Mouse (Mus musculus) ovary, adult 10 weeks (tissue): ENCODE measurements around the gene Pdcd6. TPM values are rescaled to one million over a fixed set of nuclear protein-coding genes. Genes with fewer than 3 reads are reported as not detected.

Experiments used
- polyA plus RNA-seq: library from polyadenylated mRNA; stranded (reverse); fragments of 350-450 nt; fragmentation: Illumina TruSeq; extraction: RNeasy Lipid Tissue Mini Kit (QIAGEN cat#74804); gene quantifications from one replicate; pipeline ENCODE4 v1.2.3, GENCODE M21; 2014

Gene Pdcd6
- 108 TPM for polyA plus RNA-seq

DNA sequence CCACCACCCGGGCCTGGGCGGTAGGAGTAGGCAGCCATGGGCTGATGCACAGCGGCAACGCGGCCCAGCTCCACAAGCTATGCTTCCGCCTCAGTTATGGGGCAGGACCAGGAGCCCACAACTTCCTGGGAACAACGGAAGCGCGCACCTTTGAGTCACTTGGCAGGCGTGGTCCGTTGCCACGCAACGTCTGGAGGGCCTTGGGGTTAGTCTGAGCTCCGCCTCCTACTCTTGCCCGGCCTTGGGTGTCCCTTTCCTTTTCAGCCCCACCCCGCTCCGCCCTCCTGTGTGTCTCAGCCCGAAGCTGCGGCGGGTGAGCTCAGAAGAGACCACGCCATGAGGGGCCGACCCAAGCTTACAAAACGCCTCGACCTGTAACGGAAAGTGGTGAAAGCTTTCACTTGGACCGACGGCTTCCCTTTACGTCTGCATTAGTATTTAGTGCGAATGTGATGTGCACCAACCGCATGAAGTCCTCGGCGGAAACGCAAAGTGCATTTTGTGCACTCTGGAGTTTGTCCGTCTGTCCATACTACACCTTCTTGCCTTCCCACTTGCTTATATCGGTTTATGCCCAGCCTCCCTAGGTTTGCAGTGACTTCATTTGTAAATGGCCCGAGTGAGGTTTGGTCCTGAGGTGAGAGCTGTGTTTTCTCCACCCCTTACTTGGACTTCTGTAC is at the start of gene Pdcd6:
TSS of gene Pdcd6 (minus strand) at position 411 of the 680 bp plus-strand sequence.

DNA sequence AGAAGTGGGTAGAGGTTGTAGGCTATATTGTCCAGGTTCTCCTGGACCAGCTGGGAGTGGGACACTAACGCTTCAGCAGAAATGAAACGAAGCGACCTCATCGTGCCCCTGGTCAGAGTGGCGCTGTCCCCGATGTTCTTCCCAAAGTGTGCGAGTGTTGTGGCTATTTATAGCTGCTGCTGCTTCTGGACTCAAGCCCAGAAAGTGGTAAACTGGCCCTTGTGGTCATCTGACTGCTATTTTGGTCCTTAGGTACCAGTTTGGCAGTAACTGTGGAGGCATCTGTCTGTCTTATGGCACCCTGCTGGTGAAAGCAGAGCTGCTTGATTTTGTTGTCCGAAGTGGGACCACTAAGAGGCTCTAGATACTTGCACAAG is 46.5 kb upstream of the Pdcd6 start, which contains the start of gene Lrrc14b:
TSS of gene Lrrc14b (minus strand) at position 147 of the 377 bp plus-strand sequence.

GRCm38 (mm10) chr13:74349566-74350434 is 32.4 kb upstream of the Pdcd6 start, which contains the start of the genes Sdha and Ccdc127:
Gene Sdha, minus strand, starts transcription at chr13:74350280.
Gene Ccdc127, plus strand, starts transcription at chr13:74350309.

DNA sequence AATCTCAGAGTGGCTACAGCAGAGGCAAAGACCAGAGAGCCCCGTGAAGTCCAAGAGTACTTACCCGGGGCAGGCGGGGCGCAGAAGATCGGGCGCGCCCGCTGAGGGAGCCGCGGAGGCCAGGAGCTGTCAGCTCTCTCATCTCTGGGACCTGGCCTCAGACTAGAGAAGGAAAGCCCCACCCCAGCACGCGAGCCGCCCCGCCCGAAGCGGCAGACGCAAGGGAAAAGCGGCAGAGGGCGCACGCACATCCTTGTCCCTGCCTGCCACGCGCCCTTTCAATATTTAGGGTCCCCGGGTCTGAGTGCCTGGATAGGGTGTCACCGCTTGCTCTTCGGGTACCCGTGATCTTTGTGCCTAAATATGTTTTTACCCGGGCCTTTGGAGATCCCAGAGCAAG is 25.2 kb downstream of the Pdcd6 start, which contains the start of gene Ahrr:
TSS of gene Ahrr (minus strand) at position 165 of the 400 bp plus-strand sequence.

Other genes with a start within 250 kb of the Pdcd6 start
- gene Slc9a3, start 196.1 kb downstream of the Pdcd6 start, polyA plus RNA-seq: 3.8 TPM
- 45.6 TPM for gene Exoc3, start 108.8 kb downstream of the Pdcd6 start, polyA plus RNA-seq
- gene Ahrr, start 25.2 kb downstream of the Pdcd6 start, polyA plus RNA-seq: 0.94 TPM
- gene Sdha, start 32.7 kb upstream of the Pdcd6 start, polyA plus RNA-seq: 262 TPM
- 32.8 TPM for gene Ccdc127, start 32.7 kb upstream of the Pdcd6 start, polyA plus RNA-seq
- gene Lrrc14b, start 46.4 kb upstream of the Pdcd6 start, polyA plus RNA-seq: 0.48 TPM
- 55.6 TPM for gene Zfp72, start 73.3 kb upstream of the Pdcd6 start, polyA plus RNA-seq
- gene Ftl1-ps1, start 82.1 kb upstream of the Pdcd6 start, polyA plus RNA-seq: 3.4 TPM
- gene Zfp825, start 176.4 kb upstream of the Pdcd6 start, polyA plus RNA-seq: 79.6 TPM